Mouse (Mus musculus) left cerebral cortex, postnatal 4 days (tissue): ENCODE measurements at regions not wholly inside any gene's neighbourhood (a gene's known extent, or its start where the extent isn't known, plus 50 kb on each side); places are given as distances from the start of the nearest gene placed in this dataset.

ENCODE experiments used
- DNase-seq: peaks from one replicate; pipeline ENCODE4 v3.0.0-alpha.2; 2022
- intact Hi-C: fragments of 180-260 bp; cut with DNase I; formaldehyde crosslinking; loops from one replicate; pipeline ENCODE4 v1.15.1; 2025

GRCm38 (mm10) chr10:117938717-117939116, 92.9 kb upstream of the Rap1b start:
- intact Hi-C loops, result no loop called here
- no peak for DNase-seq

DNA sequence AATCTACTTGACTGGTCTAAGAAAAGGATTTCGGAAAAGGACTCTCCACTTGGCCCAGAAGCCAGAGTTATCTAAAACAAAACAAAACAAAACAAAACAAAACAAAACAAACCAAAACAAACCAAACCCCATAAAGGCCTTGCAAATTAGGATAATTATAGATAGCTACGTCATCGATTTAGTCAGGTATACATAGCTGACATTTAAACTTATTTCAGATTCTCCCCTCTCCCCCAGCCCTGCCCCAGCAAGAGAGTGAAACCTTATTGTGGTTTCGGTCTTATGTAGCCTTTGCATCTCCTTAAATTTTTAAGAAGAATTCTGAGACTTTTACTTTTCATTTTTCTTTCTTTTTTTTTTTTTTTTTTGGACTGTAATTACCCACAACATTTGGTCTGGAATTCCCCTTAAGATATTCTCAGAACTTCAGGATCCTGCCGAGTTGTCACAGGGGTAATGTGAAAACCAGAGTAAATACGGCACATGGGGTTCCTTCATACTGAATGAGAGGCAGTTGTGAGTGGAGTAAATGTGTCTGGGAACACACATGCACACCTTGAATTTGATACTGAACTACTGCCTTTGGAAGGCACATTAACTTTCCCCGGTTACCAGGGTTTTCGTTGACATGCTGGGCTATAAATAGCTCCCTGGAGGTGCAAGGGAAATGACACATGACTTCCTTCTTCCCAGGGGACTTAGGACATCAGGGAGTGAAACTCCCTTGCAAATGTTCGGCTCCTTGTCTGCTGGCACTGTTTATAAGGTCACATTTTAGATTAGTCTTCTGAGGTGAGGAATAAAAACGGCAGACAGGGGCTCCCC, 94.8 kb upstream of the Rap1b start:
- DNase-seq, result no peak
- intact Hi-C loops, result no loop called here

DNA sequence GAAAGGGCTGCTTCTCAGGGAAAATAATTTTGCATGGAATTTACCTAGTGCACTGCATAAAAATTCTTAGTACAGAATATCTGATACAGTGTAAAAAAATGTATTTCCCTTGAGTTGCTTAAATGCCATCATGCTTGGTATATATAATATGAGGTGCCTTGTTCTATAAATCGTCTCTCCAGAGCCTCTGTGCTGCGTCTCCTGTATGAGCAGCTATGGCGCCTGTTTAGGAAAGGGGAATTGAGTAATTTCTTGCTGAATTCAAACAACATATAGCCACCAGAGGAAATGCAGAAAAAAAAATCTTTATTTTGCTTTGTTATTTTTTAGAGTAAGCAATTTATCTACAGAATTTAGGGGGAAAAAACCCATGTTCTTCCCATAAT, 95.4 kb upstream of the Rap1b start:
- intact Hi-C loops, result no loop called here
- DNase-seq, result no peak

DNA sequence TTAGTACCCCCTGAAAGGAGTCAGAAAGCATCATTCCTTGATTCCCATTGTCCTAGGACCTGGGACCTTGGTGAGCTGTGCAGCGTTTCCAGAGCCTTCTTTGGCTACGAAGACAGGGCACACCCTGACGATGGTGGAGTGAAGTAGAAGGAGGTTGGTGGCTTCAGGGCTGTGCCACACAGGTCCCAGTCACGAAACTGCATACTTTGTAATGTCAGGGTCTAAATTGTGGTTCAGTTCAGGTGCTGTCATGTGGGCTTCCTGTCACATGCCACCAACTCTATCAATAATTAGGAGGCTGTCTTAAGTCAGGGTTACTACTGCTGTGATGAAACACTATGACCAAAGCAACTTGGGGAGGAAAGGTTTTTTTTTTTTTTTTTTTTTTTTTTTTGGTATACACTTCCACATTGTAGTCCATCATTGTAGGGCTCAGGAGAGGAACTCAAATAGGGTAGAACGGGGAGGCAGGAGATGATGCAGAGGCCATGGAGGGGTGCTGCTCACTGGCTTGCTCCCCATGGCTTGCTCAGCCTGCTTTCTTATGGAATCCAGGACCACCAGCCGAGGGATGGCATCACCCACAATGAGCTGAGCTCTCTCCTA, 98.0 kb upstream of the Rap1b start:
- intact Hi-C loops, result no loop called here
- DNase-seq, result no peak

GRCm38 (mm10) chr10:117947191-117947590, 101.4 kb upstream of the Rap1b start:
- intact Hi-C loops, result no loop called here
- DNase-seq, result no peak

DNA sequence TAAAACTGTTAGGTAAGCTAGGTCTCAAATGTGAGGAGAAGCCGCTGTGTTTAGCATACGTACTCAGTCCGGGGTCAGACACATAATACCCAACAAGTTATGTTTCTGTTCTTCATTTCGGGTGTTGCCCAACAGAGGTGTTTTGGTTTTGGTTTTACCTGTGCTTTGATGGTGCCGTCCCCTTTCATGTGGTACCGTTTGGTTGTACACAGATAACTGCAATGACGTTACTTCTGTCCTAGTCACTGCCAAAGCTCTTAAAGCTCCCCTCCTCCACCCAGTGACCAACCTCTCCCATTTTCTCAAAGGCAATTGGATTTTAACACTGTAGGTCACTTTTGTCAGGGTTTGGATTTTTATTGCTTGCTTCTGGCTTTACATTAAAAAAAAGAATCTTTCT, 102.1 kb upstream of the Rap1b start:
- no peak for DNase-seq
- intact Hi-C loops, result no loop called here

- DNase-seq, result no peak
- intact Hi-C loops, result no loop called here
These were observed 106.5 kb upstream of the Rap1b start for GRCm38 (mm10) chr10:117952116-117953025.

- intact Hi-C loops, result no loop called here
These were observed 107.3 kb upstream of the Rap1b start for GRCm38 (mm10) chr10:117953026-117953711.

DNA sequence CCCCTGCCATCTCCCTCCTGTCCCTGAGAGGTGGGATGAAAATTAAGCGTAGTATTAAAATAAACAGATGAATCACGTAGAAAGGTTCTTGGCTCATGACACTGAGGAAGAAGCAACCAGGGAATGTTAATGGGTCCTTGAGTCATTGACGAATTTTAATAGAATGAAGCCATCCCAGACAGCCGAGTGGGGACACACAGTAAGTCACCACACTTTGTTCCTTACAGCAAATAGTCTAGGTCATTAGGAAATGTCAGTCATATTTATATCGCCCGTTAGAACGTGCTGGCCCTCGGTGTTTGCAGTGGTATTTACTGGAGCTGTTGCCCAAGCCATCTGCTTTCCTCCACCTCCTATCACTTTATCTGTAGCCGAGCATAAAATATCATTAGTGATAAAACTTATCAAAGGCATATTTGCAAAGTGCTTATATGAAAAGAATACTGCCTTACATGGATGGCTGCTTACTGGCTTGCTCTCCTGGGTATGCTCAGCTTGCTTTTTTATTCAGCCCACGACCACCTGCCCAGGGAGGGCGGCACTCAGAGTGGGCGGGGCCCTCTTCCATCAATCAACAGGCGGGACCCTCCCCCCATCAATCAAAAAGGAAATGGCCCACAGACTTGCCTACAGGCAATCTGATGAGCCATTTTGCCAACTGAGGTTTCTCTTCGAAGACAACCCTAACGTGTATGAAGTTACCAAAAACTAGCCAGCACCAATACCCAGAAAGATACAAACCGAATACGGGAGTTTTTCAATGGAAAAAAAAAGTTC, 110.5 kb upstream of the Rap1b start:
- no peak for DNase-seq
- intact Hi-C loops, result no loop called here

More at GRCm38 (mm10) chr10:117953026-117953711, 107.3 kb upstream of the Rap1b start:
- DNase-seq, result no peak

DNA sequence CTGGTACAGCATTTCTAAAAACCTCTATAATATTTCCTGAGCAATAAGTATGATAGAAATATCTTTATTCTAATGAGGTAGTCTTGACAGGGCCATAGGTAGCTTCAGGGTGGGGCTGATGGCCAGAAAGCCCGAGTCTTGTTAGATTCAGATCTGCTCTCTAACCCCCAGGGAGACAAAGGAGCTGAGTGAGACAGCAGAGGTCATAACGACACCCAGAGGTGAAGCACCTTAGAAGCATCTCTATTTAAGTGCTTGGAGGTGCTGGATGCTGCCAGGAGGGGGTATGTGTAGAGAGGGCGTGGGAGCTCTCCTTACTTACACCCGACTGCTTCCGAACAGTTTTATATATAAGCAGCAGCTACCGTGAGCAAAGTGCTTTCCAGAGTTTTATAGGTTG, 128.9 kb upstream of the Rap1b start:
- no peak for DNase-seq
- intact Hi-C loops, result no loop called here

DNA sequence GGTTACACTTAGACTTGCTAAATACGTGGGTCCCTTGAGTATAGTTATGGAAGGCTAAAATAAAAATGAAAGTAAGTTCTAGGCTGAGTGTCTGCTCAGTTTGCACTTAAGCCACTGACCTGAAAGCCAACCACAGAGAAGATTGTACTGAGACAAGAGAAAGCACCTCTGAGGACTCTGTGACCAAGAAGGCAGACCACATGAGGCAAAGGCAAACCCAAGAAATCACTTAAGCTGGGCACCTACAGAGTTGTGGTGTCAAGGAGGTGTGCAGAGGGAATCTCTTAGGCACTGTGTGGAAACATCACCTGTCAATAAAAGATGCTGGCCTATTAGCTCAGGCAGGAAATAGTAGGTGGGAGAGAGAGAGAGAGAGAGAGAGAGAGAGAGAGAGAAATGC, 129.6 kb upstream of the Rap1b start:
- intact Hi-C loops, result no loop called here
- DNase-seq, result no peak

GRCm38 (mm10) chr10:117979091-117979490, 133.3 kb upstream of the Rap1b start:
- intact Hi-C loops, result no loop called here
- DNase-seq, result no peak

DNA sequence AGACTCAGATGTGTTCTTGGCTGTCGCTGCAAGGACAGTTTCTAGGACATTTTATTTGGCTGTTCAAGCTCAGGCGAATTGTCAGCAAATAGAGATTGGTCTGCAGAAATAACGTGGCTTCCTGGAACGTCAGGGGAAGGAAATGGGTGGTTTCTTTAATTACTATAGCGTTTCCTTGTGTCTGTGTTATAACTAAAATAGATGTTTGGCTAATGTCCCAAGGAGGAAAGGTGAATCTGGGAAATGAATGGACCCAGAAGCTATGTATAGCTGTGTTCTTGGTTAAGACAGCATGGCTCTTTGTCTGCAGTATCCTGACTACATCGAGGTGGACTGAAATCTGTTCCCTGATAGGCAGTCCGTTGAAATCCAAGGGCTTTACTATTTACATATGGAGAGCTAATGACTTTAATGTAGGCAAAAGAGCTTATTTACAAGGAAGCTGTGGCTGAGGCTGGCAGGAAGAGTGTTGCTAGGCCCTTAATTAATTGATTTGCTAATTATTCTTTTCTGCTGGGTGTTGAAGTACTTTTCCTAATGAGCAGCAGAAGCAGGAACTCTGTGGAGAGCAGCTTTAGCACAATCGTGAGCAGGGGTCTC, 136.9 kb upstream of the Rap1b start:
- intact Hi-C loops, result loop anchor here (2.0 kb wide), 1 partner anchor 52 kb away; no protein-coding TSS in a partner anchor
- no peak for DNase-seq

DNA sequence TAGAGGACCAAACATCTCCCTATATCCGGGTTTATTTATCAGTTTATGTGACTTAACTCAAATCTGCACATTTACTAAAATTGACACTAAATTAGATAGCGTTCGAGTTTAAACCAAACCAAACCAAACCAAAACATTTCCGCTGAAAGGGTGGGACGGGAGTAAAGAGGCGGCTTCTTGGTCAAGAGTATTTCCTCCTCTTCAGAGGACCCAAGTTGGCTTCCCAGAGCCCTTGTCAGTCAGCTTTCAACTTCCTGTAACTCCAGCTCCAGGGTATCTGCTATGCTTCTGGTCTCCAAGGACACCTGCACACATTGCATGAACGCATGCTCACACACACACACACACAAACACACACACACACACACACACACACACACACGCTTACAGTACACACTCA, 137.4 kb upstream of the Rap1b start:
- intact Hi-C loops, result loop anchor here (2.0 kb wide), 1 partner anchor 52 kb away; no protein-coding TSS in a partner anchor
- DNase-seq, result no peak

DNA sequence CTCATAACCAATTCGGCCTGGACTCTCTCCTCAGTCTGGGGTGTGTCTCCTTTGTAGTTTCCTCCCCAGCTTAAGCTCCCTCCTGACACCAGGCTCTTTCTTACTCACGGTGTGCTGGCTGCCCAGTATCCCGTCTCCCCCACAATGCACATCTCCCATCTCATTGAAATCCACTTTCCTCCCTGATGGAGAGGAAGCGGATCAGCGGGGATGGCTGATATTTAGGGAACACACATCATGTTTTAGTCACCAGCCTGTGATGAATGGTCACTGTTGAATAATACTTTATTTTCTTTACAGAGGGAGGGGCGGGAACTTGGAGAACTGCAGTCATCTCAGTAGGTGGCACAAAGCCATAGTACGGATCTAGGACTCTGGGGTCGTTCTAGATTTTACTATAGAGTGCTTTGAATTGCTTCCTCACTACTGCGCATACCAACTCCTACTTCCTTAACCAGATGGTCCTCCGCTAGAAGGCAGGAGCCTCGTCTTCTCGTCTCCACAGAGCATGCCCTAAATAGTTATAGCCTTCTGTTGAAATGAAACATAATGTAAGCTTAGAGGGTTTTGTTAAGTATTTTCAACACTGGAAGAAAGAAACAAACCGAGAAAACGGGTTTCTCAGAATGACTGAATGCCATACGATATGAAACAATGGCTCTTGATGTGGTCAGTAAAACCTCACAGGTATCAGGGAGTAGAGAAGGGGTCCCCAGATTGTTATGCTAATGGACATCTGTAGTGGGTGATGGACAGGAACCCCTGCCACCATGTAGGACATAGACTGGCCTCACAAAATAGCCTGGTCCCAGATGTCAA, 139.2 kb upstream of the Rap1b start:
- intact Hi-C loops, result no loop called here
- no peak for DNase-seq

- no peak for DNase-seq
- intact Hi-C loops, result no loop called here
These were observed 141.8 kb upstream of the Rap1b start for GRCm38 (mm10) chr10:117987620-117988019.

DNA sequence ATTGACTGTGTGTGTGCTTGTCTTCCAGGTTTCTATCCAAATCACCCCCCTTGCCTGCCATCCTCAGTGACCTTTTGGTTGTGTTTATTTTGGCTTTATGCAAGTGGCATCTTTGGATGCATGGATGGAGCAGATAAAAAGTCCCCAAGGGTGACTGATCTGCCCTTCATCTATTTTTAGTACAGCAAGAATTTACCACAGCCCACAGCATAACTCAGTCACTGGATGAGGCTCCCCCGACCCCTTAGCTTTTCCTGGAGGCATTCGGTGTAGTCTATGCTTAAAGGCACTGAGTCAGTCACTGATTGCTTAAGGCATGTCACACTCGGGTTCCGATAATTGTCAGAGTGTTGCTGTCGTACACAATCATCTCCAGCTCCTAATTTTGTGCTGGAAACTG, 142.2 kb upstream of the Rap1b start:
- intact Hi-C loops, result no loop called here
- no peak for DNase-seq

- no peak for DNase-seq
- intact Hi-C loops, result no loop called here
These were observed 145.3 kb upstream of the Rap1b start for GRCm38 (mm10) chr10:117991176-117991575.

DNA sequence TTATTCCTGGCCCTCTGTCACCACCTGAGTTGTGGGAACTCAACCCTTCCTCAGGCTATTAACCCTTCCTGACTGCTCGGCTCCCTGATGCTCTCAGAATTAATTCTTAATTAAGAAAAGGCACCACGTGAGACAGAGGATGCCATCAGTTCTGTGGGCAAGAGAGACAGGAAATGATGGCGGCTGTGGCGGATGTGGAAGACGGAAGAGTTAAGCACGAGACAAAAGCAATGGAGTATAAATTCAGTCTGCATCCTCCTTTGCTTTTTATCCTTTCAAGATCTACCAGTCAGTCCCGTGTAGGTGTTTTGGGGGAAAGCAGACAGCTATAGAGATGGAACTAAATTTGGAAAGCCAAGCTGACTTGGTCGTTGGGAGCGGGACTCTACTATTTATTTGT, 146.5 kb upstream of the Rap1b start:
- no peak for DNase-seq
- intact Hi-C loops, result no loop called here
